Mouse (Mus musculus) heart, postnatal 0 days (tissue): Measurements from ENCODE around the gene Fat2.

ENCODE experiments used
- CTCF ChIP-seq: IDR thresholded peaks from 2 replicates; pipeline ENCODE4 v1.5.1; 2016; ENCODE audit warnings: antibody characterized with exemption, control low read depth, low read depth
- EP300 ChIP-seq: IDR thresholded peaks from 2 replicates; pipeline ENCODE4 v1.6.1; 2016; ENCODE audit warnings: antibody characterized with exemption, low read depth

- TF ChIP-seq CTCF: no peak
- no peak for TF ChIP-seq EP300
Observed at GRCm38 (mm10) chr11:55234791-55235190, 101.6 kb downstream of the Fat2 start.
